Mouse (Mus musculus) erythroblast, embryonic 14.5 days (primary cell): ENCODE results near the gene L3mbtl4. TPM values are rescaled to one million over a fixed set of nuclear protein-coding genes. Genes with fewer than 3 reads are reported as not detected.

ENCODE experiments used
- H3K27me3 ChIP-seq: 2 replicates; pipeline ENCODE4 v1.6.1; 2012; ENCODE audit warnings: inconsistent platforms; ENCODE audit not compliant: control insufficient read depth
- H3K36me3 ChIP-seq: 2 replicates; pipeline ENCODE4 v1.6.1; 2012; ENCODE audit warnings: mild to moderate bottlenecking, inconsistent platforms; ENCODE audit not compliant: control insufficient read depth
- H3K4me1 ChIP-seq: 2 replicates; pipeline ENCODE4 v1.6.1; 2012; ENCODE audit warnings: inconsistent platforms; ENCODE audit not compliant: control insufficient read depth
- H3K4me3 ChIP-seq: replicated peaks from 2 replicates; pipeline ENCODE3; 2012; ENCODE audit warnings: moderate library complexity, mild to moderate bottlenecking, inconsistent platforms
- H3K9me3 ChIP-seq: 2 replicates; pipeline ENCODE4 v1.6.1; 2012; ENCODE audit warnings: low read length, inconsistent platforms, mixed read lengths; ENCODE audit not compliant: control insufficient read depth
- GATA1 ChIP-seq: IDR thresholded peaks from 2 replicates; pipeline ENCODE4 v1.6.1; 2012; ENCODE audit warnings: low read length, inconsistent platforms, mixed read lengths
- TAL1 ChIP-seq: IDR thresholded peaks from 3 replicates; pipeline ENCODE4 v1.6.1; 2012; ENCODE audit warnings: low read length, inconsistent platforms, mixed read lengths
- polyA plus RNA-seq: library from polyadenylated mRNA; stranded (reverse); fragments of >175 nt; gene quantifications from 2 replicates; pipeline ENCODE4 v1.2.3, GENCODE M21; 2012

The L3mbtl4 gene
- polyA plus RNA-seq, 1 experiment = not detected

DNA sequence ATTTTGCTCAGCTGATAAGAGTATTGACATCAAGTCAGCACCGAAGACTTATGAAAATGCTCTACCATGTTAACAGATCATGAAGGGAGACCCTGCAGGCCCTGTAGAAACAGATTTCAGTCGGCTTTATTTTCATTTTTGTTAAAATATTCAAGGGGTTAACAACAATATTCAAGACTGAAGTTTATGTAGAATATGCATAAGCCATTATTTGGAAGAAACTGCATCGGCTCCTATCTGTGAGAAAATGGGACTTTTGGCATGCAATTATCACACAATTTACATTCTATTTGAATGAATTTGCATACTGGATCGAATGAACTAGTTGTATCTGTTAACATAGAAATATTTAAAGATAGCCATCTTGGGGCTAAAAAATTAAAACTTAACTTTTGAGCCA, 318.0 kb downstream of the L3mbtl4 start:
- no peaks in the 10 kb centered on the region for H3K27me3 ChIP-seq
- no peaks in the 10 kb centered on the region for H3K36me3 ChIP-seq
- TF ChIP-seq TAL1 (no peak), GATA1 (no peak)
- no peaks in the 10 kb centered on the region for H3K4me1 ChIP-seq
- no peak overlapping the region for H3K4me3 ChIP-seq
- no peaks in the 10 kb centered on the region; the same call in 1 of the 2 replicates for H3K9me3 ChIP-seq

GRCm38 (mm10) chr17:68602744-68603143, 329.1 kb downstream of the L3mbtl4 start:
- H3K36me3 ChIP-seq = no peaks in the 10 kb centered on the region
- H3K4me1 ChIP-seq = no peaks in the 10 kb centered on the region
- H3K4me3 ChIP-seq = no peak overlapping the region
- no peaks in the 10 kb centered on the region for H3K27me3 ChIP-seq
- no peak for TF ChIP-seq TAL1
- no peak for TF ChIP-seq GATA1
- H3K9me3 ChIP-seq = peaks cover 13% of the 10 kb centered on the region; the same call in 1 of the 2 replicates

GRCm38 (mm10) chr17:68607691-68608090, 334.1 kb downstream of the L3mbtl4 start:
- no peaks in the 10 kb centered on the region for H3K27me3 ChIP-seq
- TF ChIP-seq TAL1 (no peak), GATA1 (no peak)

GRCm38 (mm10) chr17:68611247-68611646, 337.6 kb downstream of the L3mbtl4 start:
- TF ChIP-seq TAL1 = no peak
- TF ChIP-seq GATA1 = no peak
- Histone ChIP-seq H3K4me3 (no peak overlapping the region), H3K36me3 (no peaks in the 10 kb centered on the region), H3K4me1 (no peaks in the 10 kb centered on the region), H3K9me3 (peaks cover 7% of the 10 kb centered on the region; the same call in 1 of the 2 replicates), H3K27me3 (no peaks in the 10 kb centered on the region)

More at GRCm38 (mm10) chr17:68607691-68608090, 334.1 kb downstream of the L3mbtl4 start:
- Histone ChIP-seq H3K9me3 (peaks cover 13% of the 10 kb centered on the region; the same call in 1 of the 2 replicates), H3K36me3 (no peaks in the 10 kb centered on the region), H3K4me1 (no peaks in the 10 kb centered on the region), H3K4me3 (no peak overlapping the region)

DNA sequence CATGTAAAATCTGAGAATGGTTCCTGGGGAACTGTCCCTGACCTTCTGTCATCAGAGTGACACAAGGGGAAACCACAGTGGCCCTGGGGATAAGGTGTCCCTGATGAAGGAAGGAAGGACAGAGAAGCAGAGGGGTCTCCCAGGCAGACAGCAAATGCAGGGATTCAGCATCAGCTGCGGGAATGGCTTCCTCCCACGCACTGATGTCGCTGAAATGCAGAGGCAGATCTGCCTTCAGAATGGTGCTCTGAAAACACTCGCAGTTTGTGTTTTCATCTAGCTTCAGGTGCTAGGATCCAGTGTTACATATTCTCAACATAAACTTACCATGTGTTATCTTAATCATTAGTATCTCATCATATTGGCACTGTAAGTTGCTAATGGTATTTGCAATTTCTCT, 351.7 kb downstream of the L3mbtl4 start:
- Histone ChIP-seq H3K36me3 (no peaks in the 10 kb centered on the region), H3K4me1 (no peaks in the 10 kb centered on the region), H3K9me3 (peaks cover 29% of the 10 kb centered on the region), H3K27me3 (no peaks in the 10 kb centered on the region), H3K4me3 (no peak overlapping the region)
- no peak for TF ChIP-seq GATA1
- no peak for TF ChIP-seq TAL1

DNA sequence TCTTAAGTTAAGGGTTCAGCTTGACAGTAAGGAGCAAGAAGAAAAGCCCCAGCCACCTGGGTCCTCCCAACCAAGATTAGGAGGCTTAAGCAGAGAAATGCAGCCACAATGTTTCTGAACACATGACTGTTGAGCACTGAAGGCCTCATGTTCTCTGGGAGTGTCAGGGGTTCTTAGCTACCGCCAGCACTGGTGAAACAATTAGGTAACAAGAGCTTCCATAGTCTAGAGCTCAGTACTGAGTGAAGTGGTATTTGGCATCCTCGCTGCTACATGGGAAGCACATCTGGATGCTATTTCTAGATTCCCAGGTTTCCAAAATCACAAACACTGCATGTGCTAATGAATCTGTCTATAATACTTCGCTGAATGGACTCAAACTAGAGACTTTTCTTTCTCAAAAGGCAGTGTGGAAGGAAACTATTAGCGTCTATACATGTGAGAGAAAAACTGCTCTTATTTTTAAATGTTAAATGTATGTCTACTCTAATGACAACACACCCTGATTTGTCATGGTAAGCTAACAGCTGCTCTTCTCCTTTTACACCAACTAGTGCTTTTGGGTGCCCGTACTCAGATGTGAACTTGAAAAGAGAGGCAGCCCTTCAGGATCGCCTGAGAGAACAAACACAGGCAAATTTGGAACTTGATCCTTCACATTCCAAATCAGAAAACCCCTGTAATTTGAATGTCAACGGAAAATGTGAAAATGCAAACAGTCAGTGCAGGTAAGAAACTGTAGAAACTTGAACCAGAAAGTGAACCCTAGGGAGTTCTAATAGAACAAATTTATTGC, 356.2 kb downstream of the L3mbtl4 start:
- no peak overlapping the region for H3K4me3 ChIP-seq
- TF ChIP-seq TAL1 = no peak
- no peak for TF ChIP-seq GATA1

DNA sequence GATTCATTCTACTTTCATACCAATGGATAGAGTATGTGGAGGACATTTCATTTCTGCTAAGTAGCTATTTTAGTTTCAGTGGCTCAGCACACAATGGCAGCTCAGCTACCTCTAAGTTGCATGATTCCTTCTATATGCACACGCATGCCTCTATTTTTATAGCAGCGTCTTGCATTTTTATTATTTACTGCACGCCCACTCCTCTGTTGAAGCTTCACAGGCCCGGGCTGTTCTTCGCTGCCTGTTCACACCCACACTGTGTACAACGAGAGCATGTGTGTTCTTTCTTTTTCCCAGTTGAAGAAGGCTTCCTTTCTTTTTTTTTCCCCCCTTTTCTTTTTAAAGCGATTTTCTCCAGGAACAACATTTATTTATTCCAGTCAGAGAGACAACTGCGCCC, 357.8 kb downstream of the L3mbtl4 start:
- no peaks in the 10 kb centered on the region for H3K36me3 ChIP-seq
- H3K9me3 ChIP-seq = peaks cover 12% of the 10 kb centered on the region; the same call in 1 of the 2 replicates
- H3K4me3 ChIP-seq = no peak overlapping the region
- TF ChIP-seq TAL1 = no peak
- no peak for TF ChIP-seq GATA1
- H3K27me3 ChIP-seq = no peaks in the 10 kb centered on the region
- H3K4me1 ChIP-seq = no peaks in the 10 kb centered on the region

More for the DNA sequence above, 356.2 kb downstream of the L3mbtl4 start:
- H3K27me3 ChIP-seq = no peaks in the 10 kb centered on the region
- H3K36me3 ChIP-seq = no peaks in the 10 kb centered on the region
- H3K4me1 ChIP-seq = no peaks in the 10 kb centered on the region
- H3K9me3 ChIP-seq = peaks cover 18% of the 10 kb centered on the region

DNA sequence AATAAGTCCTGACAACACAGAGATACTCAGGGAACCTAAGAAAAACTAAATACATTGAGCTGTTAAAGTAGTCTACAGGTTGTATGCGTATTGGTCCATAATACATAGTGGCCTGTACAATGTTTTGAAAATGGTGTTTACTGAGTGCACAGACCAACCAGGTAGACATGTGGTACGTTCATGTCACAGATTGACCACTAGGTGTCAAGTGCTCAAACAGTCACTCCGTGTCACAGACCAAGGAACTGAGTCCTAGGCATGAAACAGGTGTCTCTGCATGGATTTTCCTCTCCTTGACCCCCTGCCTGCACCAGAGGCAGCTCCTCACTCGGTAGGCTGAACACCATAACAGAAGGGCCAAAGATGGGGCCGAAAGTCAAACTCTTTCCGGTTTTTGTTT, 366.6 kb downstream of the L3mbtl4 start:
- Histone ChIP-seq H3K9me3 (peaks cover 3% of the 10 kb centered on the region; the same call in 1 of the 2 replicates), H3K27me3 (no peaks in the 10 kb centered on the region), H3K4me3 (no peak overlapping the region), H3K36me3 (no peaks in the 10 kb centered on the region), H3K4me1 (no peaks in the 10 kb centered on the region)
- TF ChIP-seq TAL1 = no peak
- TF ChIP-seq GATA1 = no peak

DNA sequence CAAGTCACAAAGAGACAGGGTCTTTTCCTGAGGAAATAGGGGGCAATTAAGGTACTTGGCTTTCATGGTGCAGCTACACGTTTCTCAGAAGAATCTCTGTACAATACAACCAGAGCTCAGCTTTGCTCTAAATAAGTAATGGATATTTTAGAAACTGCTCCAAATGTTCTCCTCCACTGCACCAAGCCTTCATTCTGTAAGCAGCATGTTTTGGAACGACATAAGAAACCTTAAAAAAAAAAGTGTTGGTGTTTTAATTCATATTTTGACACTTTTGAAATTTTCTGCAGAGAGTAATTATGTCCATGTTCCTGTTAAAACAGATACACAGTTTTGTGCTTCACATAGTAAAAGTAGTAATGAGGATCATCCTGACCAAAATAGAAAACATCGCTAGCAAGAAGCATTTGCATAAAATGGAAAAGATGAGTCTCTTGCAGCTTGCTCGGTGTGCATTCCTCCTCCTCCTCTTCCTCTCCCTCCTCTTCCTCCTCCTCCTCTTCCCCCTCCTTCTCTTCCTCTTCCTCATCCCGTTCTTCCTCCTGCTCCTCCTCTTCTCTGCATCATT, 369.0 kb downstream of the L3mbtl4 start:
- no peaks in the 10 kb centered on the region for H3K4me1 ChIP-seq
- H3K36me3 ChIP-seq = no peaks in the 10 kb centered on the region
- TF ChIP-seq GATA1 = no peak
- no peak for TF ChIP-seq TAL1
- no peaks in the 10 kb centered on the region for H3K9me3 ChIP-seq
- H3K27me3 ChIP-seq = no peaks in the 10 kb centered on the region
- H3K4me3 ChIP-seq = no peak overlapping the region
